ENCODE assay signal across 9 mouse cellular contexts in genomic region chr1:153940986-153941385, GRCm38 (mm10).
"Had no signal": no experiment of that assay in that cellular context is flagged by ENCODE, and none has a peak within 500 bp of the region (broad histone marks: within the 10 kb centered on the region; RNA-seq: fewer than 3 reads in every experiment).

No protein-coding gene starts in this region.

- DNase-seq: kidney, adult 18-20 months; kidney, postnatal 10 days; kidney, postnatal 4 days; lung, adult 2 months; lung, postnatal 36 days; midbrain, embryonic 14.5 days; thymus, postnatal 4 days had no signal

- ATAC-seq: intestine, embryonic 15.5 days; lung, postnatal 0 days had no signal
